Mouse (Mus musculus) left cerebral cortex, postnatal 36 days (tissue): ENCODE results near the gene Mvk. TPM values are rescaled to one million over a fixed set of nuclear protein-coding genes. Genes with fewer than 3 reads are reported as not detected.

Experiments
- DNase-seq, 2 experiments: peaks; one replicate each; pipeline ENCODE4 v3.0.0; 2021 to 2022; ENCODE audit warnings: low spot score in 2 of 2, mixed read lengths in 1 of 2
- intact Hi-C: fragments of 180-260 bp; cut with DNase I; formaldehyde crosslinking; loops from one replicate; pipeline ENCODE4 v1.15.1; 2025
- microRNA-seq: library from miRNA; unstranded; fragments of <30 nt; microRNA quantifications from one replicate; pipeline ENCODE4 v1.2.0, GENCODE M21; 2022
- total RNA-seq, 2 experiments: library from RNA; stranded (reverse); gene quantifications; 2 replicates each; pipeline ENCODE4 v1.2.3; 2021

The Mvk gene
- total RNA-seq, 2 experiments from 2014 or later: 23.8 to 30.0 TPM

GRCm38 (mm10) chr5:114505260-114506085, 61.4 kb downstream of the Mvk start:
- DNase-seq: no peak
- intact Hi-C loops: no loop called here

GRCm38 (mm10) chr5:114507394-114507793, 63.3 kb downstream of the Mvk start:
- intact Hi-C loops: no loop called here
- DNase-seq: no peak

GRCm38 (mm10) chr5:114507964-114508363, 63.9 kb downstream of the Mvk start:
- intact Hi-C loops: no loop called here

GRCm38 (mm10) chr5:114509461-114509860, 65.4 kb downstream of the Mvk start:
- intact Hi-C loops: no loop called here
- no peak for DNase-seq

More at GRCm38 (mm10) chr5:114507964-114508363, 63.9 kb downstream of the Mvk start:
- no peak for DNase-seq

Small RNAs within 50 kb of the gene (microRNA-seq; reads per million reads assigned to microRNA genes)
- not detected for gene Mir7027

Other genes with a start within 250 kb of the Mvk start
- not detected for gene Foxn4, start 170.5 kb upstream of the Mvk start, total RNA-seq
- gene Myo1h, start 155.1 kb upstream of the Mvk start, total RNA-seq: 1 to 10 TPM; 1.7 to 2.5 TPM
- 10 to 100 TPM; 48.7 to 53.0 TPM for gene Kctd10, start 63.8 kb upstream of the Mvk start, total RNA-seq
- gene Ube3b, start 63.7 kb upstream of the Mvk start, total RNA-seq: 10 to 100 TPM; 81.6 to 88.1 TPM
- gene Mmab, start 209 bp upstream of the Mvk start, total RNA-seq: 10 to 100 TPM; 19.6 to 22.4 TPM
- 10 to 100 TPM in 1 of 2 experiments, 1 to 10 TPM in 1; 10.0 to 12.6 TPM for gene Fam222a, start 123.7 kb downstream of the Mvk start, total RNA-seq
- 1 to 10 TPM; 1.5 to 2.6 TPM for gene Trpv4, start 214.2 kb downstream of the Mvk start, total RNA-seq
- gene Gltp, start 246.7 kb downstream of the Mvk start, total RNA-seq: 10 to 100 TPM; 24.3 to 32.4 TPM